Mouse (Mus musculus): ENCODE measurements at regions not wholly inside any gene's neighbourhood (a gene's known extent, or its start where the extent isn't known, plus 50 kb on each side); places are given as distances from the start of the nearest gene placed in this dataset.
A peak's percentile ranks its signal among the peaks of the same experiment; 100 is the strongest.

- no peak for DNase-seq (ENCODE audit: low spot score)
These were observed 1540.3 kb upstream of the Gm38303 start for GRCm38 (mm10) chr3:11875816-11876215.

DNA sequence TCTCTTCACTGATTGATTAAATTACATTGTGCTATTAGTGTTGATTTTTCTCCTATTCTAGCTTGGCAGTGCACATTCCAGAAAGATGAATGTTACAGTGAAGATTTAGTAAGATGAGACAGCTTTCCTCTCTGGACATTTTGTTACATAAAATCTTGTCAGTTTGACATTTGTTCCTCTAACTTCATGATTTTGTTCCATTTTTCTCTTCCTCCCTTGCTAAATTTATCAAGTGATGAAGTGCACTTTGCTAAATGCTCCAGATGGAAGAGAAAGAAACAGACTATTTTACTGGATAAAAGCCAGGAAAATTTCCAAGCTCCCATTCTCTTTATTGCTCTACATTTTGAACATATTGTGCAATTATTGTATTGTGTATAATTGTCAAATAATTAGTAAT, 1533.9 kb upstream of the Gm38303 start:
- DNase-seq (ENCODE audit: low spot score): peak; percentile 2

Measured in layer of hippocampus, adult 9-10 months (tissue).